In the genomic region with DNA sequence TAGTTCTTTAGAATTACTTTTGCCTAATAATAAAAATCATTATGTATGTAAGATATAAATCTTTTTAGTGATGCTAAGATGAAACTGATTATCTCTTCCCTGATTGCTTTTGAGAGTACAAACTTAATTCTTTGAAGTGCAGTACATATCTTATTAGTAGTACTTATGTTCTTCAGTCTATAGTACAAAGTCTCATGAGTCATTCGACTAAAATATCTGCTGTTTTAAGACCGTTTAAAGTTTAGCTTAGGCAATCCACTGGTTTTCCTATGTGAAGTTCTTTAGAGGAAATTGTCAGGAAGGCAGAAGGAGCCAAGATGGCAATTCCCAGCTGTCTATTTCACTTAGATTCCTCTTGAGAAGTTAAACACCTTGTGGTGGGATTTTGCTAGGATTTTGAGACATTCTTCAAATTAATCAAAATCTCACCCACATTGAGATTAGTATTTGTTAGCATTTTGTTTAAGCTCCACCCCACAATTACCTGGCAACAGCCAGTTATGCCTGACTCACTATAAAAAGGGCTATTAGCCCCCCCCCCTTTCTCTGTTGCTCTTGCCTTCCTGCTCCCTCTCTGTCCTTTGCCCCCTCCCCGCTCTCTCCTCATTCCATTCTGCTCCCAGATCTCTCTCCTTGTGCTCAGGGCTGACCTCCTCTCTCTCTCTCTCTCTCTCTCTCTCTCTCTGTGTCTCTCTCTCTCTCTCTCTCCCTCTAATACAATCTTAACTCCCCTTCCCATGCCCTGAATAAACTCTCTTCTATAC, we compare ENCODE assay signal across 24 mouse cellular contexts.
"Had no signal": no experiment of that assay in that cellular context is flagged by ENCODE, and none has a peak within 500 bp of the region (broad histone marks: within the 10 kb centered on the region; RNA-seq: fewer than 3 reads in every experiment).

No protein-coding gene starts in this region.

- H3K9me3 ChIP-seq: heart, embryonic 13.5 days; heart, embryonic 15.5 days; hindbrain, embryonic 15.5 days; limb, embryonic 10.5 days; limb, embryonic 12.5 days; liver, embryonic 13.5 days; liver, embryonic 15.5 days had no signal

- H3K27ac ChIP-seq: heart, adult 2 months; heart, embryonic 13.5 days; heart, embryonic 15.5 days; hindbrain, embryonic 15.5 days; hindbrain, postnatal 0 days; layer of hippocampus, adult 2 months; left cerebral cortex, adult 2 months; limb, embryonic 10.5 days; limb, embryonic 12.5 days; liver, embryonic 13.5 days; liver, embryonic 15.5 days had no signal

- H3K4me2 ChIP-seq: heart, embryonic 11.5 days; heart, embryonic 13.5 days; heart, embryonic 15.5 days; hindbrain, embryonic 15.5 days; limb, embryonic 12.5 days; liver, embryonic 11.5 days; liver, embryonic 13.5 days; liver, embryonic 15.5 days had no signal

- H3K9ac ChIP-seq: heart, embryonic 13.5 days; heart, embryonic 15.5 days; hindbrain, embryonic 15.5 days; limb, embryonic 12.5 days; liver, embryonic 13.5 days; liver, embryonic 15.5 days; liver, postnatal 0 days had no signal

- H3K27me3 ChIP-seq: heart, embryonic 13.5 days; heart, embryonic 15.5 days; hindbrain, embryonic 15.5 days; limb, embryonic 12.5 days; liver, embryonic 13.5 days; liver, embryonic 15.5 days had no signal

- H3K4me1 ChIP-seq: heart, embryonic 13.5 days; heart, embryonic 15.5 days; hindbrain, embryonic 15.5 days; limb, embryonic 10.5 days; limb, embryonic 12.5 days; liver, embryonic 13.5 days; liver, embryonic 15.5 days had no signal

- DNase-seq: gastrocnemius, postnatal 14 days; gastrocnemius, postnatal 36 days; heart, adult 11 months; heart, adult 2 months; heart, postnatal 14 days; heart, postnatal 36 days; kidney, adult 18-20 months; kidney, adult 8-10 months; kidney, postnatal 25 days; kidney, postnatal 4 days; liver; liver, embryonic 13.5 days; liver, postnatal 0 days had no signal

- H3K36me3 ChIP-seq: heart, embryonic 13.5 days; heart, embryonic 15.5 days; hindbrain, embryonic 15.5 days; limb, embryonic 10.5 days; limb, embryonic 12.5 days; liver, embryonic 13.5 days; liver, embryonic 15.5 days had no signal

- ATAC-seq: hindbrain, postnatal 0 days; liver, postnatal 0 days had no signal

- H3K4me3 ChIP-seq: heart, adult 2 months; heart, embryonic 13.5 days; heart, embryonic 15.5 days; hindbrain, embryonic 15.5 days; layer of hippocampus, adult 2 months; left cerebral cortex, adult 2 months; limb, embryonic 10.5 days; limb, embryonic 12.5 days; liver, embryonic 13.5 days; liver, embryonic 15.5 days had no signal
